Mouse (Mus musculus) lung, adult 2 months (tissue): Measurements from ENCODE around the gene Stmn3.

Source experiments
- CTCF ChIP-seq: fragments of 200-500 bp; IDR thresholded peaks from 2 replicates; pipeline ENCODE4 v1.5.1; 2011; ENCODE audit warnings: mild to moderate bottlenecking, low read length, control low read depth; ENCODE audit not compliant: insufficient read depth
- POLR2A ChIP-seq: fragments of 200-500 bp; IDR thresholded peaks from 2 replicates; pipeline ENCODE4 v1.6.1; 2011; ENCODE audit warnings: low read depth, mild to moderate bottlenecking, control low read depth, low read length, borderline replicate concordance; ENCODE audit errors: extremely low read depth

DNA sequence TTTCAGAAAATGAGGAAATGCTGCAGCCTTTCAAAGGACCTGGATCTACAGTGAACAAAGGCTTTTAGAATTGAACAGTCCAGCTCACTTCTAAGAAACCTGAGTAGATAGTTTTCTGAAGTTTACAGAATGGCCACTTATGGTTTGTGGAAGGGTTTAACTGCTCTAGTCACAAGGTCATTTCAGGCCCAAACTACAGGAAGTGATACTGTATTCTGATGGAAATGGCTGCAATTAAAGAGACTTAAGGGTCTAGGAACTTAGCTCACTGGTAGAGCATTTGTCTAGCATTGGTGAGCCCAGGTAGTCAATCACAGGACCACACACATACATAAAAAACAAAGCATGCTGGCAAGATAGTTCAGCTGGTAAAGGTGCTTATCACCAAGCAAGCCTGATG is 18.2 kb upstream of the Stmn3 start:
- TF ChIP-seq CTCF, result no peak
- no peak for TF ChIP-seq POLR2A
